Mouse (Mus musculus) MEL (cell line): ENCODE data around the gene Chd9. TPM values are rescaled to one million over a fixed set of nuclear protein-coding genes. Genes with fewer than 3 reads are reported as not detected.

Source experiments
- DNase-seq: peaks from one replicate; pipeline ENCODE4 v3.0.0; 2011; ENCODE audit warnings: low read depth, low spot score
- H3K27ac ChIP-seq: 2 replicates; pipeline ENCODE4 v1.5.1; 2012; ENCODE audit warnings: low read depth, mild to moderate bottlenecking, control low read depth, low read length, moderate library complexity; ENCODE audit not compliant: control insufficient read depth
- H3K27me3 ChIP-seq, 2 experiments: fragments of 150-350 bp in 1 of 2; sonication (generic) in 1 of 2; 2 replicates each; pipeline ENCODE4 v1.6.1; 2012; ENCODE audit warnings: low read length in 2 of 2, mild to moderate bottlenecking in 2 of 2, improper control_type of control experiment in 1 of 2, moderate library complexity in 1 of 2; ENCODE audit not compliant: insufficient read depth in 2 of 2, control insufficient read depth in 1 of 2
- H3K36me3 ChIP-seq, 2 experiments: 2 replicates each; pipeline ENCODE4 v1.6.1; 2012 to 2014; ENCODE audit warnings: low read length in 2 of 2, improper control_type of control experiment in 1 of 2, inconsistent platforms in 1 of 2, mild to moderate bottlenecking in 1 of 2; ENCODE audit not compliant: insufficient read depth in 2 of 2, control insufficient read depth in 1 of 2
- H3K4me1 ChIP-seq, 2 experiments: fragments of 150-350 bp in 1 of 2; sonication (generic) in 1 of 2; 2 replicates each; pipeline ENCODE4 v1.6.1; 2012; ENCODE audit warnings: low read length in 2 of 2, improper control_type of control experiment in 1 of 2, mild to moderate bottlenecking in 1 of 2; ENCODE audit not compliant: insufficient read depth in 2 of 2, control insufficient read depth in 1 of 2
- H3K4me3 ChIP-seq, 2 experiments: fragments of 150-350 bp in 1 of 2; sonication (generic) in 1 of 2; 2 replicates each; pipeline ENCODE4 v1.5.1; 2012; ENCODE audit warnings: low read depth in 2 of 2, low read length in 2 of 2, mild to moderate bottlenecking in 2 of 2, moderate library complexity in 2 of 2, control low read depth in 1 of 2, improper control_type of control experiment in 1 of 2; ENCODE audit not compliant: control insufficient read depth in 1 of 2, insufficient read depth in 1 of 2
- H3K79me2 ChIP-seq: 2 replicates; pipeline ENCODE4 v1.6.1; 2012; ENCODE audit warnings: mild to moderate bottlenecking, low read length, moderate library complexity; ENCODE audit not compliant: control insufficient read depth, poor library complexity, insufficient read depth
- H3K9ac ChIP-seq: 2 replicates; pipeline ENCODE4 v1.6.1; 2012; ENCODE audit warnings: low read depth, mild to moderate bottlenecking, control low read depth, low read length, moderate library complexity; ENCODE audit not compliant: control insufficient read depth, poor library complexity, severe bottlenecking
- H3K9me3 ChIP-seq: fragments of 150-350 bp; sonication (generic); replicated peaks from 2 replicates; pipeline ENCODE4 v1.6.1; 2012; ENCODE audit warnings: mild to moderate bottlenecking, low read length, improper control_type of control experiment, moderate library complexity; ENCODE audit not compliant: insufficient read depth
- BHLHE40 ChIP-seq: IDR thresholded peaks from 2 replicates; pipeline ENCODE4 v1.6.1; 2012; ENCODE audit warnings: low read depth, mild to moderate bottlenecking, inconsistent platforms, low read length, improper control_type of control experiment, borderline replicate concordance
- CHD1 ChIP-seq: IDR thresholded peaks from 2 replicates; pipeline ENCODE4 v1.6.1; 2012; ENCODE audit warnings: low read depth, mild to moderate bottlenecking, inconsistent platforms, low read length, improper control_type of control experiment
- CHD2 ChIP-seq: IDR thresholded peaks from 2 replicates; pipeline ENCODE4 v1.6.1; 2011; ENCODE audit warnings: low read length, improper control_type of control experiment
- CTCF ChIP-seq, 3 experiments: IDR thresholded peaks in 2 of 3; conservative IDR thresholded peaks in 1 of 3; 2 replicates each; pipeline ENCODE4 v1.5.1; 2011 to 2012; ENCODE audit warnings: low read length in 3 of 3, low read depth in 2 of 3, mild to moderate bottlenecking in 2 of 3, improper control_type of control experiment in 1 of 3, inconsistent platforms in 1 of 3, mixed read lengths in 1 of 3, moderate library complexity in 1 of 3; ENCODE audit not compliant: control insufficient read depth in 1 of 3, insufficient read depth in 1 of 3, poor library complexity in 1 of 3, severe bottlenecking in 1 of 3
- GATA1 ChIP-seq: IDR thresholded peaks from 2 replicates; pipeline ENCODE4 v1.6.1; 2011; ENCODE audit warnings: low read depth, low read length, improper control_type of control experiment
- MAX ChIP-seq: IDR thresholded peaks from 2 replicates; pipeline ENCODE4 v1.6.1; 2011; ENCODE audit warnings: low read length, improper control_type of control experiment
- MYB ChIP-seq: IDR thresholded peaks from 2 replicates; pipeline ENCODE4 v1.6.1; 2011; ENCODE audit warnings: mild to moderate bottlenecking, low read depth, low read length, improper control_type of control experiment
- NELFE ChIP-seq: IDR thresholded peaks from 2 replicates; pipeline ENCODE4 v1.6.1; 2011; ENCODE audit warnings: low read depth, low read length, improper control_type of control experiment
- POLR2AphosphoS5 ChIP-seq: IDR thresholded peaks from 2 replicates; pipeline ENCODE4 v1.6.1; 2012; ENCODE audit warnings: low read depth, borderline replicate concordance, mild to moderate bottlenecking, inconsistent platforms, low read length, moderate library complexity, mixed read lengths
- RAD21 ChIP-seq: IDR thresholded peaks from 2 replicates; pipeline ENCODE4 v1.6.1; 2011; ENCODE audit warnings: mild to moderate bottlenecking, low read depth, low read length, improper control_type of control experiment
- RCOR1 ChIP-seq: IDR thresholded peaks from 2 replicates; pipeline ENCODE4 v1.6.1; 2012; ENCODE audit warnings: low read depth, mild to moderate bottlenecking, inconsistent platforms, low read length, improper control_type of control experiment
- SMC3 ChIP-seq: IDR thresholded peaks from 2 replicates; pipeline ENCODE4 v1.6.1; 2011; ENCODE audit warnings: low read depth, low read length, improper control_type of control experiment
- UBTF ChIP-seq: IDR thresholded peaks from 2 replicates; pipeline ENCODE4 v1.6.1; 2012; ENCODE audit warnings: low read depth, mild to moderate bottlenecking, inconsistent platforms, low read length, improper control_type of control experiment, moderate library complexity, borderline replicate concordance; ENCODE audit not compliant: insufficient read depth
- ZC3H11A ChIP-seq: IDR thresholded peaks from 2 replicates; pipeline ENCODE4 v1.6.1; 2012; ENCODE audit warnings: low read depth, mild to moderate bottlenecking, inconsistent platforms, low read length, improper control_type of control experiment
- ZNF384 ChIP-seq: IDR thresholded peaks from 2 replicates; pipeline ENCODE4 v1.6.1; 2012; ENCODE audit warnings: low read depth, mild to moderate bottlenecking, inconsistent platforms, low read length, improper control_type of control experiment
- polyA plus RNA-seq, 2 experiments: library from polyadenylated mRNA; stranded (reverse) in 1 of 2; unstranded in 1 of 2; fragments of >175 nt in 1 of 2; fragments of >200 nt in 1 of 2; gene quantifications; 2 replicates each; pipeline versions ENCODE4 v1.2.1 to v1.2.4; 2012; ENCODE audit warnings: low replicate concordance in 2 of 2, low read depth in 1 of 2; ENCODE audit not compliant: insufficient read length in 2 of 2, insufficient read depth in 1 of 2, missing spikeins in 1 of 2
- total RNA-seq: library from RNA; depleted of rRNA; stranded (reverse); fragments of 300-350 nt; gene quantifications from 2 replicates; pipeline ENCODE4 v1.2.3, GENCODE M21; 2012

Chd9 gene
- total and polyA plus RNA-seq, 3 experiments = 5.9 to 87.4 (median 40.3) TPM

GRCm38 (mm10) chr8:90828181-90828986, at the start of gene Chd9 (continued):
- 0 out of 2 replicates have a peak, but pooled peaks have one; percentile 81 for TF ChIP-seq UBTF
- no peak for TF ChIP-seq POLR2AphosphoS5
- no peak for TF ChIP-seq GATA1
- no peak for TF ChIP-seq CHD2
- no peak for TF ChIP-seq MYB

- H3K9me3 ChIP-seq = no peaks in the 10 kb centered on the region
- no peaks in the 10 kb centered on the region for H3K4me1 ChIP-seq
- H3K79me2 ChIP-seq = no peaks in the 10 kb centered on the region
- H3K4me3 ChIP-seq = no peak overlapping the region
- peaks cover 0 to 2% of the 10 kb centered on the region in 2 experiments; a peak in 1 of 4 replicates for H3K36me3 ChIP-seq
- DNase-seq = no peak
- TF ChIP-seq RCOR1 (no peak), BHLHE40 (no peak), MAX (no peak), ZNF384 (no peak)
- no peaks in the 10 kb centered on the region for H3K27me3 ChIP-seq
- no peak overlapping the region for H3K9ac ChIP-seq
- no peak overlapping the region for H3K27ac ChIP-seq
Observed at GRCm38 (mm10) chr8:90791616-90792015, 36.5 kb upstream of the Chd9 start.

GRCm38 (mm10) chr8:90793710-90794109, 34.4 kb upstream of the Chd9 start:
- no peak overlapping the region for H3K4me3 ChIP-seq
- peak; percentile 70 for DNase-seq

More at GRCm38 (mm10) chr8:90793710-90794109, 34.4 kb upstream of the Chd9 start:
- Histone ChIP-seq H3K9me3 (no peaks in the 10 kb centered on the region), H3K79me2 (no peaks in the 10 kb centered on the region), H3K36me3 (peaks cover 0 to 2% of the 10 kb centered on the region in 2 experiments; a peak in 1 of 4 replicates), H3K27me3 (no peaks in the 10 kb centered on the region; a peak in 1 of 4 replicates), H3K27ac (no peak overlapping the region), H3K4me1 (no peaks in the 10 kb centered on the region), H3K9ac (no peak overlapping the region)
- TF ChIP-seq SMC3 (peak; percentile 67), CHD1 (no peak), ZC3H11A (peak; percentile 72), RAD21 (peak; percentile 93), NELFE (no peak), ZNF384 (peak; percentile 70), CTCF (IDR thresholded peaks at IDR 0.05 in 2 of 3, conservative IDR thresholded peaks at IDR 0.05 in 1 of 3; ENCODE audit: control insufficient read depth in 1 of 3, insufficient read depth in 1 of 3, low read depth in 2 of 3, low read length in 3 of 3, poor library complexity in 1 of 3, severe bottlenecking in 1 of 3) (peak; percentile 67 to 90 (median 86))
